Mouse (Mus musculus) CH12.LX (cell line): ENCODE results near the gene Myl9. TPM values are rescaled to one million over a fixed set of nuclear protein-coding genes. Genes with fewer than 3 reads are reported as not detected.

Source experiments
- DNase-seq: peaks from one replicate; pipeline ENCODE4 v3.0.0-alpha.2; 2013; ENCODE audit errors: extremely low read depth
- H3K27ac ChIP-seq: 2 replicates; pipeline ENCODE4 v1.5.1; 2012; ENCODE audit warnings: low read depth, mild to moderate bottlenecking, control low read depth, moderate library complexity; ENCODE audit not compliant: insufficient read depth
- H3K27me3 ChIP-seq: replicated peaks from 2 replicates; pipeline ENCODE3; 2012; ENCODE audit warnings: inconsistent platforms
- H3K36me3 ChIP-seq, 2 experiments: replicated peaks in 1 of 2; 2 replicates each; pipeline versions ENCODE3 to v1.6.1; 2012; ENCODE audit warnings: inconsistent platforms in 1 of 2, low read length in 1 of 2, mild to moderate bottlenecking in 1 of 2, mixed read lengths in 1 of 2, moderate library complexity in 1 of 2; ENCODE audit not compliant: control insufficient read depth in 1 of 2, insufficient read depth in 1 of 2
- H3K4me1 ChIP-seq, 2 experiments: 2 replicates each; pipeline ENCODE4 v1.6.1; 2012; ENCODE audit warnings: inconsistent platforms in 1 of 2, moderate library complexity in 1 of 2; ENCODE audit not compliant: insufficient read depth in 2 of 2, control insufficient read depth in 1 of 2
- H3K4me2 ChIP-seq: 2 replicates; pipeline ENCODE4 v1.6.1; 2012; ENCODE audit warnings: low read depth, mild to moderate bottlenecking, control low read depth; ENCODE audit not compliant: poor library complexity, insufficient read depth, severe bottlenecking
- H3K4me3 ChIP-seq, 3 experiments: fragments of 150-350 bp in 1 of 3; sonication (generic) in 1 of 3; replicated peaks in 1 of 3; 2 replicates each; pipeline versions ENCODE3 to v1.5.1; 2011 to 2012; ENCODE audit warnings: low read depth in 2 of 3, low read length in 2 of 3, mild to moderate bottlenecking in 2 of 3, moderate library complexity in 2 of 3, control low read depth in 1 of 3, improper control_type of control experiment in 1 of 3, inconsistent platforms in 1 of 3, mixed read lengths in 1 of 3; ENCODE audit not compliant: poor library complexity in 1 of 3
- H3K79me2 ChIP-seq: replicated peaks from 2 replicates; pipeline ENCODE4 v1.6.1; 2012; ENCODE audit warnings: mild to moderate bottlenecking, moderate library complexity; ENCODE audit not compliant: control insufficient read depth, poor library complexity, insufficient read depth, severe bottlenecking; ENCODE audit errors: extremely low read depth
- H3K9ac ChIP-seq: 2 replicates; pipeline ENCODE4 v1.6.1; 2012; ENCODE audit warnings: low read depth, mild to moderate bottlenecking, control low read depth, moderate library complexity; ENCODE audit not compliant: insufficient read depth
- H3K9me3 ChIP-seq: replicated peaks from 2 replicates; pipeline ENCODE3; 2012; ENCODE audit warnings: low read length, inconsistent platforms, mixed read lengths
- BHLHE40 ChIP-seq: IDR thresholded peaks from 2 replicates; pipeline ENCODE4 v1.6.1; 2011; ENCODE audit warnings: mild to moderate bottlenecking, low read depth, low read length, improper control_type of control experiment
- CHD1 ChIP-seq: IDR thresholded peaks from 2 replicates; pipeline ENCODE4 v1.6.1; 2012; ENCODE audit warnings: low read depth, low read length, improper control_type of control experiment, inconsistent platforms
- CTCF ChIP-seq, 2 experiments: IDR thresholded peaks in 1 of 2; conservative IDR thresholded peaks in 1 of 2; 2 replicates each; pipeline ENCODE4 v1.5.1; 2011 to 2012; ENCODE audit warnings: low read depth in 2 of 2, low read length in 2 of 2, improper control_type of control experiment in 1 of 2, inconsistent platforms in 1 of 2, mild to moderate bottlenecking in 1 of 2, moderate library complexity in 1 of 2
- ETS1 ChIP-seq: conservative IDR thresholded peaks from 2 replicates; pipeline ENCODE4 v1.6.1; 2012; ENCODE audit warnings: low read depth, mild to moderate bottlenecking, inconsistent platforms, low read length, improper control_type of control experiment, moderate library complexity
- HCFC1 ChIP-seq: IDR thresholded peaks from 2 replicates; pipeline ENCODE4 v1.6.1; 2012; ENCODE audit warnings: low read depth, mild to moderate bottlenecking, inconsistent platforms, low read length, improper control_type of control experiment
- IRF4 ChIP-seq: IDR thresholded peaks from 2 replicates; pipeline ENCODE4 v1.6.1; 2014; ENCODE audit warnings: low read depth, mild to moderate bottlenecking, inconsistent platforms, low read length, improper control_type of control experiment
- KAT2A ChIP-seq: IDR thresholded peaks from 2 replicates; pipeline ENCODE4 v1.6.1; 2012; ENCODE audit warnings: low read length, improper control_type of control experiment, inconsistent platforms; ENCODE audit not compliant: insufficient replicate concordance
- MAFK ChIP-seq: IDR thresholded peaks from 2 replicates; pipeline ENCODE4 v1.6.1; 2011; ENCODE audit warnings: low read length, improper control_type of control experiment; ENCODE audit not compliant: insufficient replicate concordance
- MAX ChIP-seq: IDR thresholded peaks from 2 replicates; pipeline ENCODE4 v1.6.1; 2011; ENCODE audit warnings: low read length, improper control_type of control experiment
- MXI1 ChIP-seq: IDR thresholded peaks from 2 replicates; pipeline ENCODE4 v1.6.1; 2011; ENCODE audit warnings: mild to moderate bottlenecking, low read depth, low read length, improper control_type of control experiment
- PAX5 ChIP-seq: IDR thresholded peaks from 2 replicates; pipeline ENCODE4 v1.6.1; 2012; ENCODE audit warnings: low read length, inconsistent platforms, mixed read lengths
- POLR2A ChIP-seq: IDR thresholded peaks from 2 replicates; pipeline ENCODE4 v1.6.1; 2011; ENCODE audit warnings: low read depth, mild to moderate bottlenecking, improper control_type of control experiment, low read length
- SIN3A ChIP-seq: IDR thresholded peaks from 2 replicates; pipeline ENCODE4 v1.6.1; 2012; ENCODE audit warnings: low read length, improper control_type of control experiment, inconsistent platforms
- TBP ChIP-seq: conservative IDR thresholded peaks from 2 replicates; pipeline ENCODE4 v1.6.1; 2011; ENCODE audit warnings: low read depth, low read length, improper control_type of control experiment
- UBTF ChIP-seq: IDR thresholded peaks from 2 replicates; pipeline ENCODE4 v1.6.1; 2012; ENCODE audit warnings: low read depth, mild to moderate bottlenecking, inconsistent platforms, low read length, improper control_type of control experiment, moderate library complexity
- USF1 ChIP-seq: IDR thresholded peaks from 2 replicates; pipeline ENCODE4 v1.6.1; 2014; ENCODE audit warnings: low read depth, mild to moderate bottlenecking, inconsistent platforms, low read length, improper control_type of control experiment
- USF2 ChIP-seq: conservative IDR thresholded peaks from 2 replicates; pipeline ENCODE4 v1.6.1; 2011; ENCODE audit warnings: low read depth, low read length, improper control_type of control experiment
- ZC3H11A ChIP-seq: IDR thresholded peaks from 2 replicates; pipeline ENCODE4 v1.6.1; 2012; ENCODE audit warnings: low read depth, mild to moderate bottlenecking, inconsistent platforms, low read length, improper control_type of control experiment
- ZMIZ1 ChIP-seq: IDR thresholded peaks from 2 replicates; pipeline ENCODE4 v1.6.1; 2012; ENCODE audit warnings: low read depth, mild to moderate bottlenecking, inconsistent platforms, low read length, improper control_type of control experiment
- dilution Hi-C: fragments of 300-500 bp; cut with MboI; formaldehyde crosslinking; loops from 2 replicates; pipeline ENCODE4 v1.14.3; 2020; ENCODE audit warnings: low sequenced_read_pairs; ENCODE audit not compliant: extremely low pct_unique_long_range_greater_than_20kb, extremely low pct_ligation_motif_present
- in situ Hi-C: fragments of 300-500 bp; cut with MboI; formaldehyde crosslinking; loops from 3 replicates; pipeline ENCODE4 v1.14.3; 2019; ENCODE audit warnings: low sequenced_read_pairs, low pct_ligation_motif_present, low pct_unique_long_range_greater_than_20kb, mixed read lengths
- polyA plus RNA-seq: library from polyadenylated mRNA; unstranded; fragments of >175 nt; gene quantifications from 2 replicates; pipeline ENCODE4 v1.2.1, GENCODE M21; 2012; ENCODE audit warnings: low read depth; ENCODE audit not compliant: insufficient read length
- total RNA-seq, 2 experiments: library from RNA; depleted of rRNA; stranded (reverse); fragments of 300-350 nt in 1 of 2; fragments of >200 nt in 1 of 2; gene quantifications; 2 replicates each; pipeline ENCODE4 v1.2.3; 2012 to 2014

Gene Myl9
- total and polyA plus RNA-seq, 3 experiments: not detected

DNA sequence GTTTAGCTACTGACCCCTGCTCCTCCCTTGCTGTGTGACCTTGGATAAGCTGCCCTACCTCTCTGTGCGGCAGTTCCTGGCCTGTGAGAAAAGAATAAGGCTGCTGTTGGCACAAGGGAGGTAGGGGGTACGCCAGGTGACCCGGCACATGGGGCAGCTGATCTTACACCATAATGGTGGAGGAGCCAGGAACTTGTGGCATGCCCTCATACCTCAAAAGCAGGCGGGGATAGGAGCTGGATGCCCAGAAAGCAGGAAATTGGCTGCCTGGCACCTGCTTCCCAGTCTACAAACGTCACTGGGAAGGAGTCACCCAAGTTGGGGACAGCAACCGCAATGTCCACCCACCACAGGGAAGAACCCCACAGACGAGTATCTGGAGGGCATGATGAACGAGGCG is 4.9 kb downstream of the Myl9 start:
- Histone ChIP-seq H3K9ac (no peak overlapping the region), H3K4me3 (no peak overlapping the region), H3K79me2 (no peaks in the 10 kb centered on the region), H3K9me3 (peaks cover 5% of the 10 kb centered on the region), H3K27ac (no peak overlapping the region), H3K4me1 (peaks cover 0 to 27% of the 10 kb centered on the region in 2 experiments; a peak in 2 of 4 replicates), H3K4me2 (no peak overlapping the region), H3K36me3 (no peaks in the 10 kb centered on the region), H3K27me3 (peaks cover 8% of the 10 kb centered on the region)
- in situ Hi-C loops (loop anchor here (10.0 kb wide), 1 partner anchor 235 kb away; no protein-coding TSS in a partner anchor), dilution Hi-C loops (no loop called here)
- no peak for DNase-seq
- TF ChIP-seq ZC3H11A: no peak
- TF ChIP-seq SIN3A: no peak
- TF ChIP-seq BHLHE40: no peak
- no peak for TF ChIP-seq HCFC1

DNA sequence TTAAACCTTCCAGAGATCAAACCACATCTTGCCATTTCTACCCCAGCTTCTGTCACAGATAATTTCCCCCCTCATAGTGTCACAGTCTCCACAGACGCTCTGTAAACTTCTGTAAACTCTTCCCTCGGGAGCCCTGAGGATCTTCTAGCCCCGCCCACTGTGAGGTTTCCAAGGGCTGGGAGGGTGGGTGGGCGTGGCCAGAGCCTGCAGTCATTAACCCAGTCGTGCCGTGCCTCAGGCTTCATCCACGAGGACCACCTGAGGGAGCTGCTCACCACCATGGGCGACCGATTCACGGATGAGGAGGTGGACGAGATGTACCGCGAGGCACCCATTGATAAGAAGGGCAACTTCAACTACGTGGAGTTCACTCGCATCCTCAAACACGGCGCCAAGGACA is 5.5 kb downstream of the Myl9 start:
- Histone ChIP-seq H3K4me1 (peaks cover 0 to 27% of the 10 kb centered on the region in 2 experiments; a peak in 2 of 4 replicates), H3K9ac (no peak overlapping the region), H3K36me3 (no peaks in the 10 kb centered on the region), H3K79me2 (no peaks in the 10 kb centered on the region), H3K4me2 (no peak overlapping the region), H3K4me3 (no peak overlapping the region), H3K27me3 (peaks cover 8% of the 10 kb centered on the region), H3K27ac (no peak overlapping the region), H3K9me3 (peaks cover 8% of the 10 kb centered on the region)
- in situ Hi-C loops (loop anchor here (10.0 kb wide), 1 partner anchor 234 kb away; no protein-coding TSS in a partner anchor), dilution Hi-C loops (no loop called here)
- TF ChIP-seq USF2 (no peak), ZC3H11A (no peak), PAX5 (no peak)
- peak; percentile 33 for DNase-seq

DNA sequence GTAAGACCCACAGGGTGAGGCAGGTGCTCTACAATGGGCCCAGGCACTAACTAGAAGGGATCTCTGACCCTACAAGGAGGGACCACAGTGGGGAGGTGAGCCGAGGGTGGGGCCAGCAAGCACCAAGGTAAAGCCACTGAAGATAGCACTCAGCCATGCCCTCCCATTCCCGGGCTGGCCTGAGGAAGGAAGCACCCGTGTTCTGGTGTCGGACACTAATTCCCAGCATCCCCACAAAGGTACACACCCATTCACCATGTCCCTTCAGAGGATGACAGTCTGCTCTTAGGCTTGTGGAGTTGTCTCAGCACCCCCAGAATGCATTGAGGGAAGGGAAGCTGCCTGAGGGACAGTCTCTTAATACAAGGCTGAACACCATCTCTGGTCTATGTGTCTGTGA is 6.1 kb downstream of the Myl9 start:
- dilution Hi-C loops (no loop called here), in situ Hi-C loops (loop anchor here (10.0 kb wide), 1 partner anchor 234 kb away; no protein-coding TSS in a partner anchor)
- no peak for DNase-seq
- TF ChIP-seq POLR2A (no peak), ZC3H11A (no peak), MAX (no peak), IRF4 (no peak), MAFK (no peak), KAT2A (no peak), CTCF (conservative IDR thresholded peaks at IDR 0.05 in 1 of 2, IDR thresholded peaks at IDR 0.05 in 1 of 2; ENCODE audit: low read depth in 2 of 2, low read length in 2 of 2) (no peak), ETS1 (no peak), ZMIZ1 (no peak), TBP (no peak), USF1 (no peak), UBTF (no peak), CHD1 (no peak), MXI1 (no peak)
- no peak overlapping the region for H3K9ac ChIP-seq
- H3K9me3 ChIP-seq: peaks cover 10% of the 10 kb centered on the region
- no peak overlapping the region for H3K4me2 ChIP-seq
- H3K27ac ChIP-seq: no peak overlapping the region
- H3K27me3 ChIP-seq: peaks cover 8% of the 10 kb centered on the region
- H3K4me3 ChIP-seq: no peak overlapping the region
- no peaks in the 10 kb centered on the region for H3K36me3 ChIP-seq
- H3K79me2 ChIP-seq: no peaks in the 10 kb centered on the region
- H3K4me1 ChIP-seq: peaks cover 0 to 27% of the 10 kb centered on the region in 2 experiments; a peak in 2 of 4 replicates
